Mouse (Mus musculus) ES-E14 (cell line): Measurements from ENCODE around the gene H2-Ke6. TPM values are rescaled to one million over a fixed set of nuclear protein-coding genes. Genes with fewer than 3 reads are reported as not detected.

Experiments
- DNase-seq: peaks from one replicate; pipeline ENCODE4 v3.0.0-alpha.2; 2013; ENCODE audit warnings: low read depth, low spot score
- H3K27ac ChIP-seq: 2 replicates; pipeline ENCODE4 v1.5.1; 2012; ENCODE audit warnings: low read depth, mild to moderate bottlenecking, low read length, moderate library complexity, mixed read lengths; ENCODE audit not compliant: poor library complexity, insufficient read depth, severe bottlenecking
- H3K36me3 ChIP-seq: 2 replicates; pipeline ENCODE4 v1.6.1; 2012; ENCODE audit warnings: mild to moderate bottlenecking, low read length, moderate library complexity, mixed read lengths; ENCODE audit not compliant: control insufficient read depth, poor library complexity, insufficient read depth, severe bottlenecking
- H3K4me1 ChIP-seq, 2 experiments: fragments of 150-350 bp in 1 of 2; sonication (generic) in 1 of 2; 2 replicates each; pipeline ENCODE4 v1.6.1; 2012; ENCODE audit warnings: low read length in 2 of 2, mild to moderate bottlenecking in 1 of 2, mixed read lengths in 1 of 2; ENCODE audit not compliant: control insufficient read depth in 2 of 2, insufficient read depth in 2 of 2, poor library complexity in 1 of 2
- H3K4me3 ChIP-seq, 2 experiments: fragments of 150-350 bp in 1 of 2; sonication (generic) in 1 of 2; 2 replicates each; pipeline ENCODE4 v1.5.1; 2012; ENCODE audit warnings: low read length in 2 of 2, low read depth in 1 of 2, mild to moderate bottlenecking in 1 of 2, mixed read lengths in 1 of 2; ENCODE audit not compliant: insufficient read depth in 1 of 2, poor library complexity in 1 of 2, severe bottlenecking in 1 of 2
- H3K9ac ChIP-seq: 2 replicates; pipeline ENCODE4 v1.6.1; 2012; ENCODE audit warnings: low read depth, mild to moderate bottlenecking, low read length, mixed read lengths; ENCODE audit not compliant: poor library complexity, insufficient read depth, severe bottlenecking
- H3K9me3 ChIP-seq: fragments of 150-350 bp; sonication (generic); 2 replicates; pipeline ENCODE4 v1.6.1; 2012; ENCODE audit warnings: low read depth, mild to moderate bottlenecking, low read length; ENCODE audit not compliant: control insufficient read depth, insufficient read depth
- CHD2 ChIP-seq: IDR thresholded peaks from 2 replicates; pipeline ENCODE4 v1.6.1; 2014; ENCODE audit warnings: mild to moderate bottlenecking, low read depth, low read length, inconsistent platforms
- HCFC1 ChIP-seq: IDR thresholded peaks from 2 replicates; pipeline ENCODE4 v1.6.1; 2012; ENCODE audit warnings: low read length, inconsistent platforms, borderline replicate concordance; ENCODE audit not compliant: insufficient read depth
- MAFK ChIP-seq: IDR thresholded peaks from 2 replicates; pipeline ENCODE4 v1.6.1; 2014; ENCODE audit warnings: mild to moderate bottlenecking, low read depth, low read length, inconsistent platforms; ENCODE audit not compliant: insufficient read depth
- ZC3H11A ChIP-seq: IDR thresholded peaks from 2 replicates; pipeline ENCODE4 v1.6.1; 2012; ENCODE audit warnings: low read depth, mild to moderate bottlenecking, inconsistent platforms, low read length, borderline replicate concordance
- ZNF384 ChIP-seq: IDR thresholded peaks from 2 replicates; pipeline ENCODE4 v1.6.1; 2012; ENCODE audit warnings: low read depth, low read length, inconsistent platforms
- in situ Hi-C, 2 experiments: fragments of 600-800 bp; cut with MboI; formaldehyde crosslinking; loops; one replicate each; pipeline ENCODE4 v1.15.1; 2025; ENCODE audit warnings: low sequenced_read_pairs in 2 of 2, inconsistent platforms in 1 of 2; ENCODE audit not compliant: unreplicated experiment in 2 of 2
- total RNA-seq: library from RNA; depleted of rRNA; stranded (reverse); fragments of 300-350 nt; gene quantifications from 2 replicates; pipeline ENCODE4 v1.2.3, GENCODE M21; 2012

Gene H2-Ke6
- total RNA-seq, 1 experiment, result 15.5 TPM

DNA sequence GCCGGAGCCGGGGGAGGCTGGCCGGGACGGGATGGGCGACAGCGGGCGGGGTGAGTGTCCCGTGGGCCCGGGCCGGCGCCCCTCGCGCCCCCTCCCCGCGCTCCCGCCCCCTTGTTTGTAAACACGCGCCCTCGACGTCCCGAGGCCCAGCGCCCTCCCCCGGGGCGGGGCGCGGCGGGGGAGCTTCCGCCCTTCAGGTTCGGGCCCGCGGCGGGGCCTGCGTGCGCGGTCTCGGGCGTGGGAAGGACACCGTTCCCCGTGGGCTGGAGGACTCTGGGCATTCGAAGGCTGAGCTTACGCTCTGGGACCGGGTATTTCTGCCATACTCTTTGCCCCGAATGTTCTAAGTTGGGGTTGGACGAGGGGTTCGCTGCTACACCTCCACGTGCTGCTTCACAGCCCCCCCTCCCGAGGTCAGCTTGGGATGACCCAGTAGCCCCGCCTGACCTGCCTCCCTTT lies 4.3 kb upstream of the H2-Ke6 start:
- no peak for TF ChIP-seq MAFK
- no peak for TF ChIP-seq ZC3H11A
- no peak for TF ChIP-seq ZNF384
- no peak for TF ChIP-seq CHD2
- no peak for TF ChIP-seq HCFC1
- no peaks in the 10 kb centered on the region for H3K9me3 ChIP-seq
- no peak for DNase-seq
- H3K4me3 ChIP-seq, result peak overlapping the region; percentile 72 to 97
- in situ Hi-C loops, result no loop called here
- peak overlapping the region; percentile 70 for H3K27ac ChIP-seq
- H3K36me3 ChIP-seq, result peaks cover 50% of the 10 kb centered on the region
- peaks cover 5 to 13% of the 10 kb centered on the region in 2 experiments; a peak in 3 of 4 replicates for H3K4me1 ChIP-seq
- H3K9ac ChIP-seq, result peak overlapping the region; percentile 84

- H3K4me1 ChIP-seq, result peaks cover 7 to 19% of the 10 kb centered on the region in 2 experiments
- no peaks in the 10 kb centered on the region for H3K9me3 ChIP-seq
- H3K27ac ChIP-seq, result peak within 1 kb of the TSS; percentile 74
- H3K9ac ChIP-seq, result peak within 1 kb of the TSS; percentile 84
- in situ Hi-C loops, result no loop called here
- peak; percentile 93 for DNase-seq
- no peak for TF ChIP-seq ZC3H11A
- TF ChIP-seq ZNF384, result no peak
- no peak for TF ChIP-seq MAFK
- peak; percentile 97 for TF ChIP-seq CHD2
- peak; percentile 88 for TF ChIP-seq HCFC1
- peak within 1 kb of the TSS; percentile 72 to 97 for H3K4me3 ChIP-seq
- peaks cover 44% of the 10 kb centered on the region for H3K36me3 ChIP-seq
Measured at GRCm38 (mm10) chr17:34031465-34032173, 3.8 kb upstream of the H2-Ke6 start, which contains the start of the genes Slc39a7 and Rxrb. Slc39a7 (minus strand) TSS chr17:34031682. Rxrb (plus strand) TSS chr17:34031812.

DNA sequence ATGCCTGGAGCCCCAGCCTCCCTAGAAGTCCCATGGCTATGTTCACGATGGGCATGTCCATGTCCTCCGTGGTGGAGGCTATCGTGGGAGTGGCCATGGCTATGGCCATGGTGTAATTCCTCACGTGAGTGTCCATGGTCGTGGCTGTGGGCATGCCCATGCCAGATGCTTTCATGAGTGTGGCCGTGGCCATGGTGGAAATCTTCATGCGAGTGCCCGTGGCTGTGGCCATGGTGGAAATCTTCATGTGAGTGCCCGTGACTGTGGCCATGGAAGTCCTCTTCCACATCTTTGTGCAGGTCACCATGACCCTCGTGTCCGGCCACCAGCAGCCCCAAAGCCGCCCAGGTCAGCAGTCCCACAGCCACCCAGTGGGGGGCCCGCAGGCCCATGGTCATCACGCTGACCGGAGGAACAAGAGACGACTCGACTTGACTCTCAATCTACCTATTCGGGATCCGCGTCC lies 3.0 kb upstream of the H2-Ke6 start:
- Histone ChIP-seq H3K4me1 (peaks cover 7 to 23% of the 10 kb centered on the region in 2 experiments), H3K27ac (peak overlapping the region; percentile 74), H3K9ac (peak overlapping the region; percentile 84), H3K4me3 (peak overlapping the region; percentile 72 to 97), H3K36me3 (peaks cover 37% of the 10 kb centered on the region), H3K9me3 (no peaks in the 10 kb centered on the region)
- DNase-seq, result no peak
- TF ChIP-seq MAFK, result no peak
- no peak for TF ChIP-seq ZNF384
- no peak for TF ChIP-seq CHD2
- TF ChIP-seq HCFC1, result no peak
- no peak for TF ChIP-seq ZC3H11A
- in situ Hi-C loops, result no loop called here

- Histone ChIP-seq H3K4me3 (peak overlapping the region; percentile 72 to 97), H3K4me1 (peaks cover 7 to 28% of the 10 kb centered on the region in 2 experiments), H3K9me3 (no peaks in the 10 kb centered on the region), H3K9ac (peak overlapping the region; percentile 84), H3K36me3 (peaks cover 32% of the 10 kb centered on the region), H3K27ac (no peak overlapping the region)
- in situ Hi-C loops, result no loop called here
- TF ChIP-seq MAFK (no peak), ZNF384 (no peak), CHD2 (no peak), HCFC1 (no peak), ZC3H11A (no peak)
- DNase-seq, result no peak
Measured at GRCm38 (mm10) chr17:34029890-34030595, 2.2 kb upstream of the H2-Ke6 start.
